Mouse (Mus musculus): ENCODE data around the gene Taar5.

Gene Taar5

DNA sequence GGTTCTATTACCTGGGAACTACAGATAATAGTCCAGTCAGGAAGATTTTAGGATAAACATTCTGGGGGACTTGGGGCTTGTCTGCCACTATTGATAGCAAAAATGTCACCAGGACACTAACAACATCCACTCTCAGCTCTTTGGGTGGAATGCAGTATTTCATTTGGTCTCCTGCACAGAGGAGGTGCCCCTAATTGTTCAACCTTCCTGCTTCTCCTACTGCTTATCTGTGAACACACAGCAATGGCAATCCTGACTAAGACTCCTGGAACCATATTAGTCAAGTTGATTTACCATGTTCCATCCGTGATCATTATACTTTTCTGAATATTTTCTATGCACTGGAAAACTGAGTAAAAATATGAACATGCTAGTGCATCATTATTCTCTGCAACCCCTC, 37.6 kb downstream of the Taar5 start:
- no peak for DNase-seq (ENCODE audit: low read depth)

Measured in fibroblast of lung, adult 2 months (primary cell).